Mouse (Mus musculus) liver, postnatal 0 days (tissue): ENCODE results near the gene Rhov.

Source experiments
- CTCF ChIP-seq: sonication (generic); IDR thresholded peaks from 2 replicates; pipeline ENCODE4 v1.5.1; 2016; ENCODE audit warnings: antibody characterized with exemption, low read depth
- EP300 ChIP-seq: IDR thresholded peaks from 2 replicates; pipeline ENCODE4 v1.6.1; 2016; ENCODE audit warnings: antibody characterized with exemption, low read depth, mild to moderate bottlenecking

DNA sequence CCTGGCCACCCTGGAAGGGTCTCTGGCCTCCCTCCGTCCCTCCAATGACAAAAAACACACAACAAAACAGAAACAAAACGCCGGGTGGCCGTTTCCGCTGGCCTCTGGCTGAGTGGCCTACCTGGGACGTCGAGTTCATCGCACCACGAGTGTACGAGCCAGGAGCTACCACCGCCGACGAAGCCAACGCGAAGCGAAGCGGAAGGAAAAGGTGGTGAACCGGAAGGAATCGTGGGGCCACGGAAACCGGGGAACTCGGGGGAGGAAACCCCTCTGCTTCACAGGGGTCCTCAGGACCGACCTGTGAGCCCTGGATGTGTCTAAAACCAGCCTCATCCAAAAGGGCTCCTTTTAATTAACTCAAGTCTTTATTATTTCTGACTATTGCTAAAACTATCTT is 6.7 kb upstream of the Rhov start:
- TF ChIP-seq CTCF = no peak
- no peak for TF ChIP-seq EP300
